Mouse (Mus musculus) MEL (cell line): Measurements from ENCODE around the gene Bcl6. TPM values are rescaled to one million over a fixed set of nuclear protein-coding genes. Genes with fewer than 3 reads are reported as not detected.

Experiments used
- DNase-seq: peaks from one replicate; pipeline ENCODE4 v3.0.0; 2011; ENCODE audit warnings: low read depth, low spot score
- H3K27ac ChIP-seq: 2 replicates; pipeline ENCODE4 v1.5.1; 2012; ENCODE audit warnings: low read depth, mild to moderate bottlenecking, control low read depth, low read length, moderate library complexity; ENCODE audit not compliant: control insufficient read depth
- H3K27me3 ChIP-seq, 2 experiments: fragments of 150-350 bp in 1 of 2; sonication (generic) in 1 of 2; 2 replicates each; pipeline ENCODE4 v1.6.1; 2012; ENCODE audit warnings: low read length in 2 of 2, mild to moderate bottlenecking in 2 of 2, improper control_type of control experiment in 1 of 2, moderate library complexity in 1 of 2; ENCODE audit not compliant: insufficient read depth in 2 of 2, control insufficient read depth in 1 of 2
- H3K36me3 ChIP-seq, 2 experiments: 2 replicates each; pipeline ENCODE4 v1.6.1; 2012 to 2014; ENCODE audit warnings: low read length in 2 of 2, improper control_type of control experiment in 1 of 2, inconsistent platforms in 1 of 2, mild to moderate bottlenecking in 1 of 2; ENCODE audit not compliant: insufficient read depth in 2 of 2, control insufficient read depth in 1 of 2
- H3K4me1 ChIP-seq, 2 experiments: fragments of 150-350 bp in 1 of 2; sonication (generic) in 1 of 2; 2 replicates each; pipeline ENCODE4 v1.6.1; 2012; ENCODE audit warnings: low read length in 2 of 2, improper control_type of control experiment in 1 of 2, mild to moderate bottlenecking in 1 of 2; ENCODE audit not compliant: insufficient read depth in 2 of 2, control insufficient read depth in 1 of 2
- H3K4me3 ChIP-seq, 2 experiments: fragments of 150-350 bp in 1 of 2; sonication (generic) in 1 of 2; 2 replicates each; pipeline ENCODE4 v1.5.1; 2012; ENCODE audit warnings: low read depth in 2 of 2, low read length in 2 of 2, mild to moderate bottlenecking in 2 of 2, moderate library complexity in 2 of 2, control low read depth in 1 of 2, improper control_type of control experiment in 1 of 2; ENCODE audit not compliant: control insufficient read depth in 1 of 2, insufficient read depth in 1 of 2
- H3K79me2 ChIP-seq: 2 replicates; pipeline ENCODE4 v1.6.1; 2012; ENCODE audit warnings: mild to moderate bottlenecking, low read length, moderate library complexity; ENCODE audit not compliant: control insufficient read depth, poor library complexity, insufficient read depth
- H3K9ac ChIP-seq: 2 replicates; pipeline ENCODE4 v1.6.1; 2012; ENCODE audit warnings: low read depth, mild to moderate bottlenecking, control low read depth, low read length, moderate library complexity; ENCODE audit not compliant: control insufficient read depth, poor library complexity, severe bottlenecking
- H3K9me3 ChIP-seq: fragments of 150-350 bp; sonication (generic); replicated peaks from 2 replicates; pipeline ENCODE4 v1.6.1; 2012; ENCODE audit warnings: mild to moderate bottlenecking, low read length, improper control_type of control experiment, moderate library complexity; ENCODE audit not compliant: insufficient read depth
- CHD1 ChIP-seq: IDR thresholded peaks from 2 replicates; pipeline ENCODE4 v1.6.1; 2012; ENCODE audit warnings: low read depth, mild to moderate bottlenecking, inconsistent platforms, low read length, improper control_type of control experiment
- CTCF ChIP-seq, 3 experiments: IDR thresholded peaks in 2 of 3; conservative IDR thresholded peaks in 1 of 3; 2 replicates each; pipeline ENCODE4 v1.5.1; 2011 to 2012; ENCODE audit warnings: low read length in 3 of 3, low read depth in 2 of 3, mild to moderate bottlenecking in 2 of 3, improper control_type of control experiment in 1 of 3, inconsistent platforms in 1 of 3, mixed read lengths in 1 of 3, moderate library complexity in 1 of 3; ENCODE audit not compliant: control insufficient read depth in 1 of 3, insufficient read depth in 1 of 3, poor library complexity in 1 of 3, severe bottlenecking in 1 of 3
- E2F4 ChIP-seq: IDR thresholded peaks from 2 replicates; pipeline ENCODE4 v1.6.1; 2011; ENCODE audit warnings: low read depth, low read length, improper control_type of control experiment, borderline replicate concordance
- ELF1 ChIP-seq: IDR thresholded peaks from 2 replicates; pipeline ENCODE4 v1.6.1; 2014; ENCODE audit warnings: low read depth, mild to moderate bottlenecking, inconsistent platforms, low read length, improper control_type of control experiment, moderate library complexity
- GABPA ChIP-seq: IDR thresholded peaks from 2 replicates; pipeline ENCODE4 v1.6.1; 2012; ENCODE audit warnings: low read depth, mild to moderate bottlenecking, inconsistent platforms, low read length, improper control_type of control experiment, moderate library complexity
- GATA1 ChIP-seq: IDR thresholded peaks from 2 replicates; pipeline ENCODE4 v1.6.1; 2011; ENCODE audit warnings: low read depth, low read length, improper control_type of control experiment
- HCFC1 ChIP-seq: IDR thresholded peaks from 2 replicates; pipeline ENCODE4 v1.6.1; 2012; ENCODE audit warnings: low read depth, mild to moderate bottlenecking, inconsistent platforms, low read length, improper control_type of control experiment, moderate library complexity
- JUND ChIP-seq: IDR thresholded peaks from 2 replicates; pipeline ENCODE4 v1.6.1; 2011; ENCODE audit warnings: low read depth, mild to moderate bottlenecking, improper control_type of control experiment, low read length
- MAFK ChIP-seq: IDR thresholded peaks from 2 replicates; pipeline ENCODE4 v1.6.1; 2011; ENCODE audit warnings: low read depth, mild to moderate bottlenecking, low read length, improper control_type of control experiment, borderline replicate concordance
- NELFE ChIP-seq: IDR thresholded peaks from 2 replicates; pipeline ENCODE4 v1.6.1; 2011; ENCODE audit warnings: low read depth, low read length, improper control_type of control experiment
- POLR2AphosphoS2 ChIP-seq: IDR thresholded peaks from 2 replicates; pipeline ENCODE4 v1.6.1; 2011; ENCODE audit warnings: low read length, improper control_type of control experiment
- RAD21 ChIP-seq: IDR thresholded peaks from 2 replicates; pipeline ENCODE4 v1.6.1; 2011; ENCODE audit warnings: mild to moderate bottlenecking, low read depth, low read length, improper control_type of control experiment
- RCOR1 ChIP-seq: IDR thresholded peaks from 2 replicates; pipeline ENCODE4 v1.6.1; 2012; ENCODE audit warnings: low read depth, mild to moderate bottlenecking, inconsistent platforms, low read length, improper control_type of control experiment
- SMC3 ChIP-seq: IDR thresholded peaks from 2 replicates; pipeline ENCODE4 v1.6.1; 2011; ENCODE audit warnings: low read depth, low read length, improper control_type of control experiment
- TAL1 ChIP-seq: IDR thresholded peaks from 2 replicates; pipeline ENCODE4 v1.6.1; 2012; ENCODE audit warnings: mild to moderate bottlenecking, inconsistent platforms, low read length, moderate library complexity, mixed read lengths
- TBP ChIP-seq: IDR thresholded peaks from 2 replicates; pipeline ENCODE4 v1.8.0; 2011; ENCODE audit warnings: low read depth, low read length, improper control_type of control experiment
- TCF12 ChIP-seq: IDR thresholded peaks from 2 replicates; pipeline ENCODE4 v1.6.1; 2014; ENCODE audit warnings: low read depth, mild to moderate bottlenecking, inconsistent platforms, low read length, improper control_type of control experiment, moderate library complexity
- UBTF ChIP-seq: IDR thresholded peaks from 2 replicates; pipeline ENCODE4 v1.6.1; 2012; ENCODE audit warnings: low read depth, mild to moderate bottlenecking, inconsistent platforms, low read length, improper control_type of control experiment, moderate library complexity, borderline replicate concordance; ENCODE audit not compliant: insufficient read depth
- ZC3H11A ChIP-seq: IDR thresholded peaks from 2 replicates; pipeline ENCODE4 v1.6.1; 2012; ENCODE audit warnings: low read depth, mild to moderate bottlenecking, inconsistent platforms, low read length, improper control_type of control experiment
- polyA plus RNA-seq, 2 experiments: library from polyadenylated mRNA; stranded (reverse) in 1 of 2; unstranded in 1 of 2; fragments of >175 nt in 1 of 2; fragments of >200 nt in 1 of 2; gene quantifications; 2 replicates each; pipeline versions ENCODE4 v1.2.1 to v1.2.4; 2012; ENCODE audit warnings: low replicate concordance in 2 of 2, low read depth in 1 of 2; ENCODE audit not compliant: insufficient read length in 2 of 2, insufficient read depth in 1 of 2, missing spikeins in 1 of 2
- total RNA-seq: library from RNA; depleted of rRNA; stranded (reverse); fragments of 300-350 nt; gene quantifications from 2 replicates; pipeline ENCODE4 v1.2.3, GENCODE M21; 2012; rRNA removed

The Bcl6 gene
- total and polyA plus RNA-seq, 3 experiments, result not detected

GRCm38 (mm10) chr16:23919418-23919817 lies 69.2 kb downstream of the Bcl6 start:
- no peaks in the 10 kb centered on the region for H3K79me2 ChIP-seq
- no peaks in the 10 kb centered on the region for H3K9me3 ChIP-seq
- no peaks in the 10 kb centered on the region for H3K4me1 ChIP-seq
- no peak overlapping the region for H3K4me3 ChIP-seq
- TF ChIP-seq RCOR1 (no peak), CTCF (IDR thresholded peaks at IDR 0.05 in 2 of 3, conservative IDR thresholded peaks at IDR 0.05 in 1 of 3; ENCODE audit: control insufficient read depth in 1 of 3, insufficient read depth in 1 of 3, low read depth in 2 of 3, low read length in 3 of 3, poor library complexity in 1 of 3, severe bottlenecking in 1 of 3) (no peak), CHD1 (no peak), RAD21 (no peak), TAL1 (no peak), ZC3H11A (no peak), ELF1 (no peak), TBP (no peak), GATA1 (no peak), HCFC1 (no peak), POLR2AphosphoS2 (no peak), GABPA (no peak), E2F4 (no peak), UBTF (no peak), JUND (no peak), TCF12 (no peak), NELFE (no peak), SMC3 (no peak), MAFK (no peak)
- TF ChIP-seq, all 39 proteins: peak for 0
- DNase-seq, result no peak
- Histone ChIP-seq H3K9ac (no peak overlapping the region), H3K36me3 (no peaks in the 10 kb centered on the region), H3K27me3 (no peaks in the 10 kb centered on the region), H3K27ac (no peak overlapping the region)

Other genes with a start within 250 kb of the Bcl6 start
- gene Sst, start 97.9 kb downstream of the Bcl6 start, total RNA-seq, result not detected in 2 replicates
- not detected for gene Sst, start 97.9 kb downstream of the Bcl6 start, polyA plus RNA-seq
- not detected in 2 replicates for gene Rtp2, start 56.5 kb downstream of the Bcl6 start, total RNA-seq
- gene Rtp2, start 56.5 kb downstream of the Bcl6 start, polyA plus RNA-seq, result not detected
- not detected in 2 replicates for gene Gm37419, start 370 bp downstream of the Bcl6 start, total RNA-seq
- not detected for gene Gm37419, start 370 bp downstream of the Bcl6 start, polyA plus RNA-seq